Mouse (Mus musculus) E14TG2a.4 (cell line): ENCODE data around the gene Gm12830.

Experiments
- CTCF ChIP-seq: conservative IDR thresholded peaks from 2 replicates; pipeline ENCODE4 v1.5.1; 2014; ENCODE audit warnings: low read length
- POU5F1 ChIP-seq: IDR thresholded peaks from 2 replicates; pipeline ENCODE4 v1.6.1; 2014; ENCODE audit warnings: low read length, borderline replicate concordance

GRCm38 (mm10) chr4:114853968-114854367 is 32.4 kb downstream of the Gm12830 start:
- TF ChIP-seq CTCF, result no peak
- TF ChIP-seq POU5F1, result no peak
